Mouse (Mus musculus): ENCODE measurements at regions not wholly inside any gene's neighbourhood (a gene's known extent, or its start where the extent isn't known, plus 50 kb on each side); places are given as distances from the start of the nearest gene placed in this dataset.

DNA sequence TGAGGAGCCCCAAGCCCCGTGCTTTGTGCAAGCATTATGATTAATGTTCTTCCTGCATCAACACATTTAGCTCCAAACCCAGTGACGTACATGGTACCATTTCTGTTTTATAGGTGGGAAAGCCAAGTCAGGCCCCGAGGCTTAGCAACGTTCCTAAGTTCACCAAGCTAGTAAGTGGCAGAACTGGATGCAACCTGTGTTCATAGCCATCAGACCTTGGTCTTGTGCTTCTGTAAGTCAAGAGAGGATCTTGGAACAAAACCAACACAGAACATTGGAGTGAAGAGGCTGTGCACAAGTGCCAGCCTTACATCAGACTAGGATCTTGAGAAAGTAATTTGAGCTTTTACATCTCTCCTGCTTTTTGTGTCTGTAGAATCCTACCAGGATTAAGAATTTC, 71.3 kb downstream of the Cdc7 start:
- Histone ChIP-seq H3K9me3 (no peaks in the 10 kb centered on the region), H3K4me1 (replicated peaks) (peaks cover 10% of the 10 kb centered on the region), H3K27ac (no peak overlapping the region), H3K27me3 (ENCODE audit: insufficient read depth, poor library complexity, severe bottlenecking) (no peaks in the 10 kb centered on the region), H3K36me3 (no peaks in the 10 kb centered on the region), H3K4me3 (no peak overlapping the region)
- no peak for DNase-seq (ENCODE audit: low spot score)
- WGBS: 80% methylated on average over 4 of the region's 4 CpGs

- DNase-seq (ENCODE audit: low spot score): no peak
- WGBS: 65% methylated on average over 6 of the region's 6 CpGs
- Histone ChIP-seq H3K27me3 (ENCODE audit: insufficient read depth, poor library complexity, severe bottlenecking) (no peaks in the 10 kb centered on the region), H3K36me3 (no peaks in the 10 kb centered on the region), H3K9me3 (no peaks in the 10 kb centered on the region), H3K27ac (no peak overlapping the region), H3K4me3 (no peak overlapping the region), H3K4me1 (replicated peaks) (peaks cover 10% of the 10 kb centered on the region)
These were observed 71.7 kb downstream of the Cdc7 start for GRCm38 (mm10) chr5:107035782-107036181.

DNA sequence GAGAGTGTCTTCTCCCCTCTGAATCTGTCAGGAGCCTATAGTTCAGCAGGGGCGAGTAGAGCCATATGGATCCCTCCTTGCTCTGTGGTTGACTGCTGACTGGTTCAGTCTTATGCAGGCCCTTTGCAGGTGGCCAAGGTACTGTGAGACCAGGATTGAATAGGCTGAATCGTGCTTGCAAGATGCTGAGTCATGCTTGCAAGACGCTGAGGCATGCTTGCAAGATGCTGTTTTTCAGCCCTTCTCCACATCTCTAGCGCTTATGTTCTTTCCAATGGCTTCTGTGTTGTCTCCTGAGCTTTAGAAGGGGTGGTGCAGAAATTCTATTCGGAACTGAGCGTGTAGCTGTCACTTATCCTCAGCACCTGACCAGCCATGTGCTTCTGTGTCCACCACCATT, 72.4 kb downstream of the Cdc7 start:
- DNase-seq (ENCODE audit: low spot score): no peak
- Histone ChIP-seq H3K4me1 (replicated peaks) (peaks cover 10% of the 10 kb centered on the region), H3K27me3 (ENCODE audit: insufficient read depth, poor library complexity, severe bottlenecking) (no peaks in the 10 kb centered on the region), H3K27ac (no peak overlapping the region), H3K36me3 (no peaks in the 10 kb centered on the region), H3K9me3 (no peaks in the 10 kb centered on the region), H3K4me3 (no peak overlapping the region)
- WGBS: 80% methylated on average over 6 of the region's 6 CpGs

GRCm38 (mm10) chr5:107037087-107037486, 73.0 kb downstream of the Cdc7 start:
- DNase-seq (ENCODE audit: low spot score): no peak
- H3K36me3 ChIP-seq: no peaks in the 10 kb centered on the region
- H3K4me3 ChIP-seq: no peak overlapping the region
- WGBS: 90% methylated on average over 6 of the region's 6 CpGs
- H3K27ac ChIP-seq: no peak overlapping the region
- H3K9me3 ChIP-seq: no peaks in the 10 kb centered on the region
- H3K27me3 ChIP-seq (ENCODE audit: insufficient read depth, poor library complexity, severe bottlenecking): no peaks in the 10 kb centered on the region
- H3K4me1 ChIP-seq (replicated peaks): peaks cover 10% of the 10 kb centered on the region

DNA sequence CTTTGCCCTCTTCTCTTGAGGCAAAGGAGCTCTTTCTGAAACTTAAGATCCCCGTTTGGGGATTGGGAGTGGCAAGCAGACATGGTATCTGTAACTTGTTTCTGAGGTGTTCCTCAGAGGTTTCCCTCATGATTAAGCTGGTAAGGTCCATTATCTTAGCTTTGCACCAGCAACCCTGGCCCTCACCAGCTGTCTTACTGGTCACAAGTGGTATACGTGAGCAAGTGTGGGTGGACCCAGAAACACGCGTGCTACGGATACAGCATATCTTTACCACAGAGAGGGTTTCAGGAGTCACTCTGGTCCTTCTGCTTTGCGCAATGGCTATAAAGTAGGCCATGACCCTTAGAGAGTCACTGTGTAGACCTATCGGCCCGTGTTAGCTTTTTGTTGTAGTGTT, 75.2 kb downstream of the Cdc7 start:
- no peak overlapping the region for H3K4me3 ChIP-seq
- H3K9me3 ChIP-seq: no peaks in the 10 kb centered on the region
- no peaks in the 10 kb centered on the region for H3K36me3 ChIP-seq
- H3K27ac ChIP-seq: no peak overlapping the region
- H3K4me1 ChIP-seq (replicated peaks): peaks cover 17% of the 10 kb centered on the region
- no peaks in the 10 kb centered on the region for H3K27me3 ChIP-seq (ENCODE audit: insufficient read depth, poor library complexity, severe bottlenecking)
- 96% methylated on average over 8 of the region's 8 CpGs for WGBS
- DNase-seq (ENCODE audit: low spot score): no peak

- WGBS: 92% methylated on average over 6 of the region's 6 CpGs
- Histone ChIP-seq H3K9me3 (no peaks in the 10 kb centered on the region), H3K27ac (no peak overlapping the region), H3K4me1 (replicated peaks) (peaks cover 17% of the 10 kb centered on the region), H3K27me3 (ENCODE audit: insufficient read depth, poor library complexity, severe bottlenecking) (no peaks in the 10 kb centered on the region), H3K36me3 (no peaks in the 10 kb centered on the region), H3K4me3 (no peak overlapping the region)
- DNase-seq (ENCODE audit: low spot score): no peak
These were observed 75.8 kb downstream of the Cdc7 start for GRCm38 (mm10) chr5:107039956-107040355.

- peaks cover 17% of the 10 kb centered on the region for H3K4me1 ChIP-seq (replicated peaks)
- H3K4me3 ChIP-seq: no peak overlapping the region
- H3K27me3 ChIP-seq (ENCODE audit: insufficient read depth, poor library complexity, severe bottlenecking): no peaks in the 10 kb centered on the region
- H3K27ac ChIP-seq: no peak overlapping the region
- H3K9me3 ChIP-seq: no peaks in the 10 kb centered on the region
- WGBS: 85% methylated on average over 10 of the region's 10 CpGs
- no peak for DNase-seq (ENCODE audit: low spot score)
- no peaks in the 10 kb centered on the region for H3K36me3 ChIP-seq
These were observed 76.4 kb downstream of the Cdc7 start for GRCm38 (mm10) chr5:107040489-107040888.

- no peak overlapping the region for H3K4me3 ChIP-seq
- H3K9me3 ChIP-seq: no peaks in the 10 kb centered on the region
- H3K27ac ChIP-seq: no peak overlapping the region
- no peaks in the 10 kb centered on the region for H3K27me3 ChIP-seq (ENCODE audit: insufficient read depth, poor library complexity, severe bottlenecking)
- 67% methylated on average over 10 of the region's 10 CpGs for WGBS
- DNase-seq (ENCODE audit: low spot score): no peak
- H3K36me3 ChIP-seq: no peaks in the 10 kb centered on the region
- 0 out of 2 replicates have a peak, but pooled peaks cover 7% of the 10 kb centered on the region for H3K4me1 ChIP-seq (replicated peaks)
These were observed 81.0 kb downstream of the Cdc7 start for GRCm38 (mm10) chr5:107045163-107045562.

DNA sequence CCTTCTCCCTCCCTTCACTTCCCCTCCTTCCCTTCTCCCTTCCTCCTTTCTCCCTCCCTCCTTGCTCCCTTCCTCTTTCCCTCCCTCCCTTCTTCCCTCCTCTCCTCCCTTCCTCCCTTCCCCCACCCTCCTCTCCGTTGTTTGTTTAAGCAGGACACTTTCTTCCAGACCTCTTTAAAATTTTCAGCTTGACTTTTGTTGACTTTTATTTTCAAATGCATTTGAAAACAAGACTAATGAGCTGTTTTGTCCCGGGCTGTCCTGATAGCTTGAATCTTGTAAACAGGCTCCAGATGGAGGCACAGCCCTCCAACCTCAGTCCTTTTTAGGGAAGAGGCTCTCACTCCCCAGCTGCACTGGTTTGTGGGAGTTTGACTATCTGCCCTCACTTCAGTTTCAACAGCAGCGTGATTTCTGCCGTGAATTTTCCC, 82.4 kb downstream of the Cdc7 start:
- H3K4me3 ChIP-seq: no peak overlapping the region
- H3K27ac ChIP-seq: no peak overlapping the region
- no peaks in the 10 kb centered on the region for H3K27me3 ChIP-seq (ENCODE audit: insufficient read depth, poor library complexity, severe bottlenecking)
- no peaks in the 10 kb centered on the region for H3K9me3 ChIP-seq
- no peaks in the 10 kb centered on the region for H3K36me3 ChIP-seq
- no peak for DNase-seq (ENCODE audit: low spot score)
- 0 out of 2 replicates have a peak, but pooled peaks cover 7% of the 10 kb centered on the region for H3K4me1 ChIP-seq (replicated peaks)
- WGBS: 38% methylated on average over 4 of the region's 4 CpGs

GRCm38 (mm10) chr5:107048607-107049006, 84.5 kb downstream of the Cdc7 start:
- H3K9me3 ChIP-seq: no peaks in the 10 kb centered on the region
- no peaks in the 10 kb centered on the region for H3K4me1 ChIP-seq (replicated peaks)
- no peak for DNase-seq (ENCODE audit: low spot score)
- no peaks in the 10 kb centered on the region for H3K27me3 ChIP-seq (ENCODE audit: insufficient read depth, poor library complexity, severe bottlenecking)
- no peak overlapping the region for H3K27ac ChIP-seq
- no peak overlapping the region for H3K4me3 ChIP-seq
- WGBS: 83% methylated on average over 5 of the region's 5 CpGs
- no peaks in the 10 kb centered on the region for H3K36me3 ChIP-seq

DNA sequence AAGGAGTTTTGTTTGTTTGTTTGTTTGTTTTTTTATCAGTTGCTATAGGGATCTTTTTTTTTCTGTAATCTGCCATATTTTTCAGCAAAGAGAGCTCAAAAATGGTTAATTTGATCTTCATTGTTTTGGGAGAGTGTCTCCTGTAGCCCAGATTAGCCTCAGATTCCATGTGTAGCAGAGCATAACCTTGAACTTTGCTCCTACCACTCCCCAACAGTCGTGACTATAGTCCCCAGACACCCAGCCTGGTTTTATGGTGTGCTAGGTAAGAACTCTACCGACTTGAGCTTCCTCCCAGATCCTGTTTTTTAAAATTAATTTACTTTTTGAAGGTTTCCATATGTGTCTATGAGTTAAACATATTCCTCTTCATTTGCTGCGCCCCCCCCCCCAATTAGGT, 86.0 kb downstream of the Cdc7 start:
- WGBS: 79% methylated on average over 3 of the region's 3 CpGs
- no peak overlapping the region for H3K4me3 ChIP-seq
- H3K9me3 ChIP-seq: no peaks in the 10 kb centered on the region
- H3K4me1 ChIP-seq (replicated peaks): peaks cover 2% of the 10 kb centered on the region
- no peak overlapping the region for H3K27ac ChIP-seq
- no peaks in the 10 kb centered on the region for H3K27me3 ChIP-seq (ENCODE audit: insufficient read depth, poor library complexity, severe bottlenecking)
- H3K36me3 ChIP-seq: no peaks in the 10 kb centered on the region
- DNase-seq (ENCODE audit: low spot score): no peak

GRCm38 (mm10) chr5:107051868-107052267, 87.7 kb downstream of the Cdc7 start:
- 78% methylated on average over 10 of the region's 10 CpGs for WGBS

GRCm38 (mm10) chr5:107054900-107055452, 90.9 kb downstream of the Cdc7 start:
- peak overlapping the region; percentile 64 for H3K27ac ChIP-seq
- no peak for DNase-seq (ENCODE audit: low spot score)

More at GRCm38 (mm10) chr5:107051868-107052267, 87.7 kb downstream of the Cdc7 start:
- Histone ChIP-seq H3K4me3 (no peak overlapping the region), H3K9me3 (no peaks in the 10 kb centered on the region), H3K4me1 (replicated peaks) (peaks cover 8% of the 10 kb centered on the region), H3K27me3 (ENCODE audit: insufficient read depth, poor library complexity, severe bottlenecking) (no peaks in the 10 kb centered on the region), H3K27ac (no peak overlapping the region), H3K36me3 (no peaks in the 10 kb centered on the region)
- DNase-seq (ENCODE audit: low spot score): no peak

DNA sequence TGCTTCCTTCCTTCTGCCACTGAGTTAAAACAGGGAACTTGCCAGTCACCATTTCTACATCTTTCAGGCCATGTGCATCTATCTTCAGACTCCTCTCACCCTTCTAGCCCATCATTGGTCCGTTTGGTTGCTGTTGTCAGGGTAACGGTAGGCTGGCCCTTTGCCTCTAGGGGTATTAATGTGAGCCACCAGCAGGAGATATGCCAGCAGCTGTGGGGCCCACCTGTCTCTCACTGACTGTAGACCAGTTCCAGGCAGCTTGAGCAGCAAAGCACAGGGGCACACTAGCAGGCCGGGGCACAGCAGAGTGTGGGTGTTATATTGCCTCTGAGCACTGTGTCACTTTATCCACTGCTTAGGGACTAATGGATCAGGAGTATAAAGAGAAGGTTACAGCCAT, 91.3 kb downstream of the Cdc7 start:
- DNase-seq (ENCODE audit: low spot score): peak; percentile 45
- Histone ChIP-seq H3K36me3 (no peaks in the 10 kb centered on the region), H3K27ac (peak overlapping the region; percentile 64), H3K9me3 (no peaks in the 10 kb centered on the region), H3K4me3 (no peak overlapping the region), H3K27me3 (ENCODE audit: insufficient read depth, poor library complexity, severe bottlenecking) (no peaks in the 10 kb centered on the region), H3K4me1 (replicated peaks) (peaks cover 8% of the 10 kb centered on the region)
- WGBS: 50% methylated on average over 3 of the region's 3 CpGs

More at GRCm38 (mm10) chr5:107054900-107055452, 90.9 kb downstream of the Cdc7 start:
- no peak overlapping the region for H3K4me3 ChIP-seq
- H3K36me3 ChIP-seq: no peaks in the 10 kb centered on the region
- no peaks in the 10 kb centered on the region for H3K27me3 ChIP-seq (ENCODE audit: insufficient read depth, poor library complexity, severe bottlenecking)
- H3K4me1 ChIP-seq (replicated peaks): peaks cover 8% of the 10 kb centered on the region
- WGBS: 75% methylated on average over 6 of the region's 6 CpGs
- no peaks in the 10 kb centered on the region for H3K9me3 ChIP-seq
